Mouse (Mus musculus): ENCODE measurements at regions not wholly inside any gene's neighbourhood (a gene's known extent, or its start where the extent isn't known, plus 50 kb on each side); places are given as distances from the start of the nearest gene placed in this dataset.
A peak's percentile ranks its signal among the peaks of the same experiment; 100 is the strongest.

- DNase-seq, result no peak
Observed at GRCm38 (mm10) chr16:47289730-47290129, 791.4 kb upstream of the Nectin3 start.

GRCm38 (mm10) chr16:47266744-47267686, 768.7 kb upstream of the Nectin3 start:
- peak; percentile 69 for DNase-seq

Data from retina, postnatal 1 day (tissue).